Mouse (Mus musculus) NIH3T3 (cell line): ENCODE measurements at regions not wholly inside any gene's neighbourhood (a gene's known extent, or its start where the extent isn't known, plus 50 kb on each side); places are given as distances from the start of the nearest gene placed in this dataset.
A peak's percentile ranks its signal among the peaks of the same experiment; 100 is the strongest.

ENCODE experiments used
- DNase-seq: peaks from one replicate; pipeline ENCODE4 v3.0.0-alpha.2; 2012; ENCODE audit warnings: low read depth

DNA sequence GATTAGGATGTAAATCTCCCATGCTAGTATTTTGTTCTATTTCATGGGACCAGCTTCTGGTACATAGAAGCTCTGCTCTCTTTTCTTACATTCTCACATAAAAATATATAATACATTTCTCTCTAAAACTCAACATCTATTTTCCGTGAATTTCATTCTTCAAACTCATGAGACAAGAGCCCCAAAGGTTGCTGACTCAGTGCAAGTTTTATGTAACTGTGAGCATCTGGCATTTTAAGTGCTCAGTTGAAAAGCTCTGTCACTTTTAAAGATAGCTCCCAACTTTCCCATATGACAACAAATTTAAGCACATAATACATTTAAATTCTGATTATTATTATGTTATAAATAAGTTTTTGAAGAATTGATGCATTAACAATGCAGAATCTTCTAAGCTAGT is 268.5 kb downstream of the AW209491 start:
- no peak for DNase-seq

DNA sequence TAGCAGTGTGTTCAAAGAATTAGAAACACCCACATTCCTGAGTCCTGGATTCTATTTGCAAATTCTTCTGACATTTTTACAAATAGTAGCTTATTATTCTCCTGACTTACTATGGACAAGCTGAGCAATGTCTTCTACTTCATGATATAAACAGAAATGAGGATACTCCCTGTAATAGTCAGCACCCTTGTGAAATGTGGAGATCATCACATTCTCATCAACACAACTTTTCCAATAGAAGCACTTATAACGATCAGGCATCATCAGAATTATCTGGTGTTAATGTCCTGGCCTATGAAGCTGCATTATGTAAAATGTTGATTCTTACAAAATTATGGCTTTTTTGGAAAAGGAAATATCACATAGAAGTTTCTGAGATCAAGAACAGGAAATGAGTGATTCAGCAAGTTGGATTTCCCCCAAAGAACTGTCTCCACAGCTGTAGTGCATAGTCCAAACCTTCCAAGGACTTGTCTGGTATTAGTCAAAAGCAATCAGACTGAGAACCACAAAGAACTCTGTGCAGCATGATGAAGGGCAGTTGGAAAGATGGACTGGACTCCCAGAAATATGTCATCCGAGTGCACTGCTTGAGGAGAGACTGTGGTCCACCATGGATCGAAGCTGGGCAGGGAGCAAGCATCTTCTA is 300.3 kb downstream of the AW209491 start:
- peak; percentile 1 for DNase-seq

- DNase-seq = no peak
Observed at GRCm38 (mm10) chr13:14966187-14966726, 336.3 kb downstream of the AW209491 start.

- DNase-seq = no peak
Observed at GRCm38 (mm10) chr13:15002700-15003099, 372.7 kb downstream of the AW209491 start.

DNA sequence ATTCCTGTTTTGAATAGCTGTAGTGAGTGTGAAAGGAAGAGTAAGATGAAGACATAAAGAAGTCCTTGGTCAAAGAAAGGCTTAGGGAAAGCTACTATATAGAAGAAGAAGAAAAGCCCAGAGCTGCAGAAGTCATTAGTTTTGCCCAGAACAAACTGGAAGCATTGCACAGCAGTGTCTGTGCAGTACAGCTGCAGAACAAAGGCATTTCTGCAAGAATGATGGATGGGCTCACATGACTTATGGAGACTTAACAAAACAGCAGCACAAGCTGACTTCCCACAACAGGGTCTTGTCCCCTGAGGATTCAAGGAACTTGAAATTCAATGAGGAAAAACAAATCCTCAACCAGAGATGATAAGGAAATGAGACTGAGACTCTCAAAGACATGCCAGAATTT is 381.7 kb downstream of the AW209491 start:
- DNase-seq = no peak

DNA sequence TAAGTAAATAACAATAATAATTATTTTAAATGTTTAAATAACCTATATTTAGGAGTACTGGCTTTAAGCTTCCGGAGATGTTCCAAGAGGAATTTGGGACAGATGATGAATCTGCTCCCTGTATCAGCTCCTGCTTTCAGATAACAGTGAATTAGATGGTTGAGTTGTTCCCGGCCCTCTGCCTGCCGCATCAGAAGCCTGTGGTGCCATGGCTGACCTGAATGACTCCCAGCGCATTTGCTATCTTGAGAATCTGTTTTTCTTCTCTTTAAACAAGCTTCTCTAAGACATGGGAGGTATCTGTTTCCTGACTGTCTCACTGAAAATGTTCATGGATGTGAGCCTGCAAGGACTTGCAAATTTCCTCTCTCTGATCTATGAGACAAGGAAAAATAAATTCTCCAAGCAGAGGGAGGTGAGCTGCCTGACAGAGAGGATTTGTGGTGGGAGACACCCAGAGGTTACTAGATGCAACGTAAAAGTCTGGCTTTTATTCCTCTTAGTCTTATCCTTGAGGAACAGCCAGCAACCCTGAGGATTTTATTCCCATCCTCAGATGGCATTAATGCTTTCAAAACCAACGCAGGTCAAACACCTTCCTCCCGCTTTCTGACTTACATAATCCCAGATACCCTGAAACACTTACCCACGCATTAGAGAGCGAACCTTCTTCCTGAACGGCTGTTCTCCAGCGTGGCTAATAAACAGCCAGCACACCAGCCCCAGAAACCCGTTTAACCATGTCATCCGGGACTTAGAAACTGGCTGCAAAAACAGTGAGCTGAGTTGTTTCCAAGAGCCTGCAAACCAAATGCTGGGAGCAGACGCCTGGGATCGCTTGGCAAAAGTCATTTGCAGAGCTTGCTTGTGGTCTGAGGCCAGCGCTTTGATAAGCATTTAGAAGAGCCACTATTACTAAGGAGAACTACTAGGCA is 389.1 kb downstream of the AW209491 start:
- no peak for DNase-seq

DNA sequence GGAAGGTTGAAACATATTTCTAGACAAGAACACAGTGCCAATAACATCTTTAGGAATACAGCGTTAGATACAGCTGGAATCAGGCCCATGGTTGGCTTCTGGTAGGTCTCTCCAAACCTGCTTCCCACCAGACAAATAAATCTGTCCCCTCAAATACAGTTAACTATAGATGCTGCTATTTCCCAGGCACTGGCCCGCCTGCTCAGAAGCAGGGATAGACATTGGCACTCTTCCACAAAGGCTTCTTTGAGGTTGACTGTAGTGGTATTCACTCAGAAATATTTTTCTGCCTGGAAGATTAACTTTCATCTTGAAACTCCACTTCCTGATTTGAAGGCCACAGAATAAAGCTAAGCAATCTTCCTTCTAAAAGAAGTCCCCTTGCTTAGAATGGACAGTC is 396.6 kb downstream of the AW209491 start:
- no peak for DNase-seq

GRCm38 (mm10) chr13:15052667-15053375 is 410.2 kb upstream of the Gli3 start:
- peak; percentile 3 for DNase-seq

DNA sequence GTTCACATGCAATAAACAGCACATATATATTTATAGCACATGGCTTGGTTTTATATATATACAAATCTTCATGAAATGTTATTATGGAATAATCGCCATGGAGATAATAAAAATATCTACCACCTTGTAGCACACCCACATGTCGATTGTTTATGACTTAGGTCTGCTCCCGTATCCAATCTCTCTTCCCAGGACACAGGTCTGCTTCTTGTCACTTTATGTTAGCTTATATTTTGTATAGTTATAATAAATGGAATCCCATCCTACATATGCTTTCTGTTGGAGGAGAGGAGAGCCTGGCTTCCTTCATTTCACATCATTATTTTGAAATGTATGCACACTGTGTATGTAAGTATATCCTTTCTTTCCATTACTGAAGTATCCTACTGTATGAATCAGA is 408.3 kb upstream of the Gli3 start:
- no peak for DNase-seq

DNA sequence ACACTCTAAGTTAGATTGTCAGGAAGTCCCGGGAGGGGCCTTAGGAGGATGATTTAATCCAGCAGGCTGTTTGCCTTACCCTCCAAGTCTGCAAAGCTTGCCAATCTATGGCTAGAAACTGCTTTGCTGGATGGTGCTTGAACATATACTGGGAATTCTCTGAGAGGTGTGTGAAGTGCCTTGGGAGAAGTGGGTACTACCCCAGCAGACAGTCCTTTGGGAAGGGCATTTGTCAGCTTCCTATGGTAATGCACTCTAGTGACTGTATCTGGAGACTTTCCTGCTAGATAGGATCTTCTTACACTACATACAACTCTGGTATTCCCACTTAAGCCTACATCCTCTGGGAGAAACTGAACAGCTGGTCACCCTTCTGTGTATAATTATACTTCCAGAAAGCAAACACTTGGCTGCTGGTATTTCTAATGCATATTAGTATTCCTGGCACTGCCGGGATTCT is 384.4 kb upstream of the Gli3 start:
- no peak for DNase-seq

GRCm38 (mm10) chr13:15079148-15079547 is 383.9 kb upstream of the Gli3 start:
- no peak for DNase-seq

DNA sequence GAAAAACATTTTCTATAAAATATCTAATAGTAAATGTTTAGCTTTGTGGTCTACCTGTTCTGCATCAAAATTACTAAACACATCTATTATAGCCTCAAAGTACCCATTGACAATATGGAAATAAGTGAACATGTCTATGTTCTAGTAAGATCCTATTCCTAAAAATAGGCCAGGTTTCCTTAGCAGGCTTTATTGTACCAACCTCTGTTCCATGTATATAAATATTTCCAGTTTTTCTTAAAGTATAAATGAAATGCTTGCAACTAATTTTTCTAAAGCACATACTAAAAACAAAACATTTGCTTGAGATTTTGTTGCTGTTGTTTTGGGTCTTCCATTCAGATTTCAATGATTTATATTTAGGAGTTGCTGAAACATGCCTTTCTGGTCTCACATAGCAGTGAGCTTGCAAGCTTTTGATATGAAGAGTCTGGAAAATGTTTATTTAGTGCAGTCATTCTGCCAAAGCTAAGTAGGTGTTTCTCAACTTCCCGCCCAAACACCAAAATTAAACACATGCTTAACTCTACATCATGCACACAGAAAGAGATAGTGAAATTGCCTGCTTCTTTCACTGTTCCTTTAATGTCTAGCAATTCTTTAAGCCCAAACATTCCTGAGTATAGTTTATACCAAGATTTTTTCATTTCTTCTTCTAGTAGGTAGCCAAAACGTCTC is 380.6 kb upstream of the Gli3 start:
- DNase-seq = no peak

DNA sequence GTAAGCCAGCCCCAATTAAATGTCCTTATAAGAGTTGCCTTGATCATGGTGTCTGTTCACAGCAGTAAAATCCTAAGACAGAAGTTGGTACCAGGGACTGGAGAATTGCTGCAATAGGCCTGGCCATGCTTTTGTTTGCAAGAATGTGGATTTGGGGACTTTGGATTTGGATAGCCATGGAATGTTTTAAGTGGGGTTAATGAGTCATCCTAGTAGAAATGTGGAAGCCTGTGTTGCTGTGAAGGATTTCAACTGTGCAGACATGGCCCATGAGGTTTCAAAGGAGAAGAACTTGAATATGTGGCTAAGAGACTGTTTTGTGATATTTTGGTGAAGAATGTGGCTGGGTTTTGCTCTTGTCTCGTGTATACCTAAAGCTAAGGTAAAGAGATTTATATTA is 368.2 kb upstream of the Gli3 start:
- DNase-seq = no peak

- DNase-seq = no peak
Observed at GRCm38 (mm10) chr13:15107753-15108305, 355.2 kb upstream of the Gli3 start.

DNA sequence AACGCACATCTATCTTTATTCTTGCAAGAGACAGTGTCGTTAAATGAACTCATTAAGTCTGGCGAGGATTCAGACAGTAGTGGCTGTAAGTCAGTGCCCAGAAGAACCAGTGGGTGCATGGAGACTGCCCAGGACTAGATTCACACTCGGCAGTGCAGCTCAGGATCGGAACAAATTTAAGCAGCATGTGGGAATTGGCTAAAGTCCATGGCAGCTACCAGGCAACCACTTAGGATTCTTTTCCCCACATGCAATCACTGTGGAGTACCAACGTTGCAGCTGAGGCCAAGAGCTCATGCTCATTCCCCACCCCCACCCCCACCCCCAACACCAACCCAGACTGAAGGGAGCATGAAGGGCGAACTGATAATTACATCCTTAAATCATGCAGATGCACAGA is 349.7 kb upstream of the Gli3 start:
- DNase-seq = peak; percentile 10

DNA sequence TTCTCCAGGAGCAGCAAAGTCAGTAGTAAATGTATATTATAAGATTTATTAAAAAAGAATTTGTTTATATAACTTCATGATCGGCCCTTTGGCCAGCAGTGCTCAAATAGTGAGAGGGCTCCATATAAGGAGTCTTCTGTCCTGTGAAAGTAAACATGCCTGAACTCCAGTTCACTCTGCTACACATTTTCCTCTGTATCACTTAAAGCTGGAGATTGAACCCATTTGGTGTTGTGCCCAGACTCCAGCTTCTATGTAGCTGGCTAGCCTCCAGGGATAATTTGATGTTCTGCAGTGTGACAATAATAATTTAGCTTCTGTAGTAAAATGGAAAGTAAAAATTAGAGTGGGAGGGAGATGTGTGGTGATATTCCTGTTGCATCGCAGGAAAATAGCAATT is 332.8 kb upstream of the Gli3 start:
- no peak for DNase-seq

GRCm38 (mm10) chr13:15146167-15146566 is 316.9 kb upstream of the Gli3 start:
- no peak for DNase-seq

DNA sequence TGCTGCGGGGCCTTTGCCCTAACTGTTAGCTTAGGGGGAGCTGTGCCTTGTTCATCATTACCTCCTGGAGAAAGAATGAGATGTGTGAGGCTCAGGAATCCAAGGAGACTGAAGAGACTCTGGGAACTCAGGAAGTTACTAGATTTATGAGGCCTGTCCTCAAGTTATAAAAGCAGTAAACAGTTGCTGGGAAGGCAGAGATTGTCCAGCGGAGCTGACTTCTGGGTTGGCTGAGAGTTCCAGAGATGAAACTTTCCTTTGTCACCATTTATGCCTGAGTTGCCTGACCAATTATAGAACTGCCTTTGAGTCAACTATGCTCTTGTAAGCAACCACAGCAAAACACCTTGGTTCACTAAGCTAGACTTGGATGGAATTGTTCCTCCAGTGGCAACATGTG is 282.1 kb upstream of the Gli3 start:
- DNase-seq = no peak

GRCm38 (mm10) chr13:15211635-15212352 is 251.2 kb upstream of the Gli3 start:
- peak; percentile 1 for DNase-seq

- peak; percentile 50 for DNase-seq
Observed at GRCm38 (mm10) chr13:15212353-15212850, 250.6 kb upstream of the Gli3 start.

DNA sequence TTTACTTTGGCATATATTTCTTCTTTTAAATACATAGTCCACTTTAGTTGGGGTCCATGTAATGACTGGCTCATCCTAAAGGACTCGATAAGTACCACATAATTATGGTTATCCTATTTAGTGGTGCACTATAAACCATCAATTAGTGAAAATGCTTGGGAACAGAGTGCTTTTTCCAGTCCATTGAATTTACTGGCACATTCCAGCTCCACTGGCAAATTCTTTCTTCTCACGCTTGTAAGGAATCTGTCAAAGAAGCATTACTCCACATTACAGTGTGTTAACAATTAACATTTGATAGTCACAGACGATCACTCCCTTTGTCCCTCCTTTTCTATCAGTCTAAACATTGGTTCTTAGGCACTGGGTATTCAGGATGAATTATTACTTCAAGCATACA is 241.7 kb upstream of the Gli3 start:
- no peak for DNase-seq
